Mouse (Mus musculus) cerebral cortex, adult 2 months (tissue): ENCODE results near the gene Deup1.

Source experiments
- WGBS: fragments of 180-500 bp; shearing (Covaris S2); methylation state at CpG from one replicate; pipeline ENCODE4 v1.1.7; 2018; 5-methylcytosine and 5-hydroxymethylcytosine counted together

The Deup1 gene

GRCm38 (mm10) chr9:15627785-15628287, at the start of gene Deup1:
Gene Deup1 (minus strand): TSS chr9:15627933.
- 1% methylated on average over 28 of the region's 28 CpGs for WGBS

- 52% methylated on average over 1 of the region's 1 CpGs for WGBS
Measured at GRCm38 (mm10) chr9:15672251-15672650, 44.5 kb upstream of the Deup1 start.

- 72% methylated on average over 5 of the region's 5 CpGs for WGBS
Measured at GRCm38 (mm10) chr9:15670002-15670527, 42.3 kb upstream of the Deup1 start.

- WGBS = 83% methylated on average over 3 of the region's 3 CpGs
Measured at GRCm38 (mm10) chr9:15669452-15669851, 41.7 kb upstream of the Deup1 start.

DNA sequence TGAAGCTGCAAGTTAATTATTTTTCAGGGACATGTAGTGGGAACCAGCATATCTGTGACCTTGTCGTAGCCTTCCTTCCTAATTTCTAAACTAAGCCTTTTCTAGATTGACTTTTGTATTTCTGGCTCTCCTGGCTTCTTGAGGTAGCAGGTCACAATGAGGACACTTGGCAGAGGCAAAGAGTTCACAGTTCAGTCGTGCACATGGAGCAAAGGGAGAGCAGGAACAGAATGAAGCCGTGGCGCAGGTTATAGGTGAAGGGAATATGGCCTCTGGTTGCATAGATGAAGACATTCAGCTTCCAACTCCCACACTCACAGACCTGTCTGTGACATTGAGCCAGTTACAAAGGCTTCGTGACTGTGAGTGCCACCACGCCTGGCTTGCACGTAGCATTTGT, 36.9 kb upstream of the Deup1 start:
- 90% methylated on average over 7 of the region's 7 CpGs for WGBS

- 86% methylated on average over 6 of the region's 6 CpGs for WGBS
Measured at GRCm38 (mm10) chr9:15659069-15659468, 31.3 kb upstream of the Deup1 start.

DNA sequence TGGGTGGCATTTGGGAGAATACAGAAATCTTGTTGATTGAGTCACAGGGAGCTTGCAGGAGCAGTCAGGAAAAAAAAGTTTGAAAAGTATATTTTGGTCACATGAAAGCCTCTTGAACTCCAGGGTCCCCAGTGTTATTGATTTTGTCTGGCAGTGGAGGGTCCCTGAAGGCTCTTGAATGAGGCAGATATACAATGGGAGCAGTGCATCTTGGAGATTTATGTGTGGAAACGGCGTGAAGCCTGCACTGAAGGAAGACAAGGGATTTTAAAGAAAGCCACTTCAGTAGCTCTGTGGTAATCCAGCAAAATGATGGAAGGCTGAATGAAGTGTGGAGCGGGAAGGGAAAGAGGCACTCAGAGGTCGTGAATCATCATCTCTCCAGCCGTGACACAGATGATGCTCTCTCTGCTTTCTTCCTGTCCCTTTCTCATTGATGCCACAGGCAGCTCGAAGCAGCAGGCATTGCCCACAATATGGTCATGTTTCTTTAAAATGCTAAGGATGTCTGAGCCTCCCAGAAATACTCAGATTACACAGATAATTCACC, 30.6 kb upstream of the Deup1 start:
- 54% methylated on average over 6 of the region's 6 CpGs for WGBS

GRCm38 (mm10) chr9:15649977-15650376, 22.2 kb upstream of the Deup1 start:
- 96% methylated on average over 2 of the region's 2 CpGs for WGBS

GRCm38 (mm10) chr9:15627384-15627783, 349 bp downstream of the Deup1 start:
- 24% methylated on average over 5 of the region's 5 CpGs for WGBS

DNA sequence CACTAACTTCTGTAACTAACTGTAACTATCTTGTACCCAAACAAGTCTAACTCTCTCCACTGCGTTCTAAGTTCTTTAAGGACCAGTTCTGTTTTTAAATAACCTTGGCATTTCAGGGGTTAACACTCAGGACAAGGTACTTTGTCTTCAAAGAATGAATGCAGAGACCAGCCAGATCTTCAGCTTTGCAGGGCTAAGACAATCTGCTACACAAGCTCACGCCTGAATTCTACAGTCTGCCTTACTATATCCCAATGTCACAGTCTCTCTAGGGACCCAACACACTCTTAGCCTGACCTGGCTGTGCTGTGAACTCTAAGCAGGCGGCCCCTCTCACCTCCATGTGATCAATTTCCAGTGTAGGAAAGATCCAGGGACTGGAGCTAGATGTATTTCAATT, 3.0 kb downstream of the Deup1 start:
- WGBS = 84% methylated on average over 3 of the region's 3 CpGs

DNA sequence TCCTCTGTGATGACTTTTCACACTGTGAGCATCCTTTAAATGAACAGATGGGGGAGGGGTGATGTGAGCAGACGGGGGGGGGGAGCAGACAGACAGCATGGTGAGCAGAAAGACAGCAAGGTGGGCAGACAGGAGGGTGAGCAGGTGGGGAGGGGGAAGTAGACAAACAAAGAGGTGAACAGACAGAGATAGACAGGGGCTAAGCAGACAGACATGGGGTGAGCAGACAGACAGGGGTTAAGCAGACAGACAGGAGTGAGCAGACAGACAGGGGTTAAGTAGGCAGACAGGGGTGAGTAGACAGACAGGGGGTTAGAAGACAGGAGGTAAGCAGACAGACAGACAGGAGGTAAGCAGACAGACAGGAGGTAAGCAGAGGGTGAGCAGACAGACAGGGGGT, 8.0 kb downstream of the Deup1 start:
- WGBS = 41% methylated on average over 1 of the region's 1 CpGs

GRCm38 (mm10) chr9:15619020-15619590, 8.6 kb downstream of the Deup1 start:
- 84% methylated on average over 10 of the region's 10 CpGs for WGBS

DNA sequence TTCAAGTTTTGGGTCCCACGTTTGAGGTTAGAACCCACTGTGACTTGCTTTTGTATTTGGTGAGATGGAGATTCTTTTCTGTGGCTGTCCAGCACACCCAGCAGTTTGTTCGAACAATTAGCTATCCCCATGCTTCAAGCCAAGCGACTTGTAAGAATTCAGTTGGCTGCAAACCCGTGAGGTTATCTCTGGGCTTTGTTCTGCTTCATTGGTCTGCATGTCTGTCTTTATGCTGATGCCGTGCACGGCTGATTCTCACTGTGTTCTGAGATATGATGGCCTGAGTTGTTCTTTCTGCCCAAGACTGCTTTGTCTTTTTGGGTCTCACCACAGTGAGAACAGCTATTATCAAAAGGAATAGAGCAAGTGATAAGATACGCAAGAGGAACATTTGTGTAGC, 10.7 kb downstream of the Deup1 start:
- WGBS = 78% methylated on average over 7 of the region's 7 CpGs

DNA sequence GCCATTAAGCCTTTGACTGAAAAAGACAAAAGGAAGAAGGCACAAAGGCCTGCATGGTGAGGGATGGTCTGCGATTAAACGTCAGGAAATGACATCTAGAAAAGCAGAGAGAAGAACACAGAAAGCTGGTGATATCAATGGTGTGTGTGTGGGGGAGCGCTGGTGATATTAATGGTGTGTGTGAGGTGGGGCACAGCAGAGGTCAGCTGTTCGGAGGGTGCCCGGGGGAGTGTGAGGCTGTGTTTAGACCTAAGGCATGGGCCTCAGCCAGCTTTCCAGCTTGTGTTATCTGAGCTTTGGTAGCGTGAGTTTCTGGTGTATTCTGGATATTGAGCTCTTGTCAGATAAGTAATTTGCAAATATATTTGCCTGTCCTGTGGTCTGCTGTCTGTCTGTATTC, 11.3 kb downstream of the Deup1 start:
- WGBS = 85% methylated on average over 6 of the region's 6 CpGs

- WGBS = 71% methylated on average over 5 of the region's 5 CpGs
Measured at GRCm38 (mm10) chr9:15609280-15609930, 18.3 kb downstream of the Deup1 start.

GRCm38 (mm10) chr9:15607601-15608000, 20.1 kb downstream of the Deup1 start:
- 91% methylated on average over 2 of the region's 2 CpGs for WGBS

DNA sequence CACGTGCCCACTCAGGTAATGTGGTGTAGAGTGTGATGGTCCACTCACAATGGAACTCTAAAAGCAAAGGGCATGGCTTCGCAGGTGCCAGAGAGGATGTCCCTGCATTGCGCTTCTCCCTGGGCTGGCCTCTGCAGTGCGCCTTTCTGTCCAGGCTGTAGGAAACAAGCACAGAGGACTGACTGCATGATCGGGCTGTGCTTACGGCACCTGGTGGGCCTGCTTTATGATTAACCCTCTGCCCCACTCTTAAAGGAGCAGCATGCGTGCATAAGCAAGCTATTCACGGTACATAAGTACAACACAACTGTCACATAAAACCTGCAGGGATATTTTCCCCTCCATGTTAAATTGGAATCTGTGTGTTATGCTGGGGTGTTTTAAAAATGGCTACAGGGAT, 24.6 kb downstream of the Deup1 start:
- WGBS = 85% methylated on average over 8 of the region's 8 CpGs

GRCm38 (mm10) chr9:15600859-15601540, 26.7 kb downstream of the Deup1 start:
- WGBS = 66% methylated on average over 5 of the region's 5 CpGs

GRCm38 (mm10) chr9:15600156-15600858, 27.4 kb downstream of the Deup1 start:
- WGBS = 60% methylated on average over 6 of the region's 6 CpGs

GRCm38 (mm10) chr9:15596598-15596997, 31.1 kb downstream of the Deup1 start:
- 69% methylated on average over 4 of the region's 4 CpGs for WGBS

GRCm38 (mm10) chr9:15594148-15594547, 33.6 kb downstream of the Deup1 start:
- WGBS = 91% methylated on average over 4 of the region's 4 CpGs
